Mouse (Mus musculus) neural tube, embryonic 15.5 days (tissue): ENCODE results near the gene Kcnip4. TPM values are rescaled to one million over a fixed set of nuclear protein-coding genes. Genes with fewer than 3 reads are reported as not detected.

Source experiments
- ATAC-seq: fragments of 200-750 bp; cut with Nextera tagmentation; 2 replicates; pipeline ENCODE4 v1.8.0; 2017; ENCODE audit warnings: mild to moderate bottlenecking, moderate TSS enrichment, moderate library complexity; ENCODE audit not compliant: low FRiP score
- H3K27ac ChIP-seq: fragments of 300-500 bp; sonication (generic); replicated peaks from 2 replicates; pipeline ENCODE4 v1.5.1; 2015; ENCODE audit warnings: mild to moderate bottlenecking, inconsistent platforms
- H3K27me3 ChIP-seq: fragments of 300-500 bp; sonication (generic); replicated peaks from 2 replicates; pipeline ENCODE4 v1.6.1; 2015; ENCODE audit warnings: inconsistent platforms
- H3K36me3 ChIP-seq: fragments of 300-500 bp; sonication (generic); 2 replicates; pipeline ENCODE4 v1.6.1; 2015; ENCODE audit warnings: inconsistent platforms
- H3K4me1 ChIP-seq: fragments of 300-500 bp; sonication (generic); 2 replicates; pipeline ENCODE4 v1.6.1; 2015; ENCODE audit warnings: inconsistent platforms
- H3K4me2 ChIP-seq: fragments of 300-500 bp; sonication (generic); 2 replicates; pipeline ENCODE4 v1.6.1; 2015; ENCODE audit warnings: inconsistent platforms, mild to moderate bottlenecking, moderate library complexity
- H3K4me3 ChIP-seq: fragments of 300-500 bp; sonication (generic); replicated peaks from 2 replicates; pipeline ENCODE4 v1.5.1; 2015; ENCODE audit warnings: mild to moderate bottlenecking, inconsistent platforms
- H3K9ac ChIP-seq: fragments of 300-500 bp; sonication (generic); replicated peaks from 2 replicates; pipeline ENCODE4 v1.6.1; 2015; ENCODE audit warnings: mild to moderate bottlenecking, inconsistent platforms
- H3K9me3 ChIP-seq: fragments of 300-500 bp; sonication (generic); replicated peaks from 2 replicates; pipeline ENCODE4 v1.6.1; 2016; ENCODE audit warnings: inconsistent platforms
- WGBS: fragments of 180-500 bp; shearing (Covaris S2); methylation state at CpG from one replicate; pipeline ENCODE4 v1.1.7; 2015; ENCODE audit warnings: mixed read lengths; 5-methylcytosine and 5-hydroxymethylcytosine counted together
- polyA plus RNA-seq: library from polyadenylated mRNA; unstranded; fragments of >200 nt; fragmentation: Nextera tagmentation; extraction: Ambion mirVana; gene quantifications from 2 replicates; pipeline ENCODE4 v1.2.1, GENCODE M21; 2015

Gene Kcnip4
- polyA plus RNA-seq, 1 experiment from 2014 or later: 17.0 TPM

DNA sequence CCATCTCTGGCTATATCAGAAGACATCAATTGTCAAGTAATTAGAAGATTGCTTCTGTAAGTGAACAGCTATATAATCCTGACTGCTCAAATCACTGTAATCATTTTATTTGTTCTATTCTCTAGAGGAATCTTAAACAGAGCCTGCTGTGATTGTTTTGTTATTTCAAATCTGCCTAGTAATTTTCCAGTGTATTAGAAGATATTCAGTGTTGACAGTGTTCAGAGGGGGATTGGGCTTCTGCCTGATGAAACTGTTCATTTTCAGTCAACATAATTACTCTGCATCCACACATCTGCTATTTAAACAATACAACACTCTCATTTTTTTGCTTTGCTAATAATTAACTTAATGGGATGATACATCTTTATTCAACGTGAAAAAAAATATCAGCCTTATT, 476.7 kb downstream of the Kcnip4 start:
- no peak for ATAC-seq
- H3K4me2 ChIP-seq: no peak overlapping the region
- H3K4me1 ChIP-seq: no peaks in the 10 kb centered on the region
- H3K4me3 ChIP-seq: no peak overlapping the region
- no peaks in the 10 kb centered on the region for H3K27me3 ChIP-seq
- WGBS: 47% methylated on average over 1 of the region's 1 CpGs
- H3K9ac ChIP-seq: no peak overlapping the region
- no peak overlapping the region for H3K27ac ChIP-seq
- H3K9me3 ChIP-seq: no peaks in the 10 kb centered on the region
- H3K36me3 ChIP-seq: no peaks in the 10 kb centered on the region

DNA sequence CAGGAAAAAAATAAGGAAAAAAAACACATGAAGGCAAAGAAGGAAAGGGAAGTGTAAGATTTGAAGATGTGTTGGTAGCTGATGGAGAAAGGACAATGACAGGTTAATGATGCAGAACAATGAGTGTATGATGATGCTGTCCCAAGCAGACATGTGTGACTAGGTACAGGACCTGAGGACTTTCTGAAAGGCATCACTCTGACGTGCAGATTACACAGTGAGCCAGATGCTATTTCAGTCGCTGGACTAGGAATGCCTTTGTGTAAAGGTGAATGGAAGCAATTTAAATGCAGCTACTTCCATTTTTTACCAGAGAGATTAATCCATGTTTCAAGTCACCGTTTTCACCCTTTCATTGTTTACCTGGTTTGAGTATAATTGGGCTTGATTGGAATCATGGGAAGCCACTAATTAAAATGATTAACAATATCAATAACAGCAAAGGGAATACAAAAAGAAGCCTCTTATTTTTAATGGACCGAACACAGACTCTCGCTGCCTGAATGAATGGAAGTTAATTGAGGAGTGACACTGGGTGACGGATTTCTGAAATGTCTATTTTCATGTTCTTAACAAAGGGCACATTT, 483.4 kb downstream of the Kcnip4 start:
- H3K36me3 ChIP-seq: no peaks in the 10 kb centered on the region
- no peak overlapping the region for H3K4me2 ChIP-seq
- no peaks in the 10 kb centered on the region for H3K4me1 ChIP-seq

DNA sequence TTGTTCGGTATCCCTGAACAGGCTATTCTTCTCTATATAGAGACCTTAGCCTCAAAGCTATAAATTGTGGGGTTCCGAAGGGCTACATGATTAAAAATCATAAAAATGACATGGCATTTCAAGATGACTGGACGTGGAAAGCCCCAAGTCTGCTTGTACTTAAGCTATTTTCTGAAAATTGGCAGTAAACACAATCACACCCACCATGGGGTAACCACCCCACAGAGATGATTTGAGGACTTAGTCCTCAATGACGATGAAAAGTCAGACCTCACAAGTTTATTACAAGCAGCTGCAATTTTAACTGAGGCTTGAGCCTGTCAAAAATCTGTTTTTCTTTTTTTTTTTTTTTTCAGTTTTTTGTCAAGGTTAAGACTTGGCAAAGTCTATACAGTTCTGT, 527.3 kb downstream of the Kcnip4 start:
- no peaks in the 10 kb centered on the region for H3K4me1 ChIP-seq
- 59% methylated on average over 4 of the region's 4 CpGs for WGBS
- no peak overlapping the region for H3K4me3 ChIP-seq
- H3K27ac ChIP-seq: no peak overlapping the region
- H3K9ac ChIP-seq: no peak overlapping the region
- ATAC-seq: no peak
- H3K4me2 ChIP-seq: no peak overlapping the region
- no peaks in the 10 kb centered on the region for H3K27me3 ChIP-seq
- no peaks in the 10 kb centered on the region for H3K36me3 ChIP-seq
- no peaks in the 10 kb centered on the region for H3K9me3 ChIP-seq

More for the DNA sequence above, 483.4 kb downstream of the Kcnip4 start:
- Histone ChIP-seq H3K9ac (no peak overlapping the region), H3K27ac (no peak overlapping the region), H3K4me3 (no peak overlapping the region), H3K27me3 (no peaks in the 10 kb centered on the region), H3K9me3 (no peaks in the 10 kb centered on the region)
- ATAC-seq: no peak
- WGBS: 23% methylated on average over 6 of the region's 6 CpGs

DNA sequence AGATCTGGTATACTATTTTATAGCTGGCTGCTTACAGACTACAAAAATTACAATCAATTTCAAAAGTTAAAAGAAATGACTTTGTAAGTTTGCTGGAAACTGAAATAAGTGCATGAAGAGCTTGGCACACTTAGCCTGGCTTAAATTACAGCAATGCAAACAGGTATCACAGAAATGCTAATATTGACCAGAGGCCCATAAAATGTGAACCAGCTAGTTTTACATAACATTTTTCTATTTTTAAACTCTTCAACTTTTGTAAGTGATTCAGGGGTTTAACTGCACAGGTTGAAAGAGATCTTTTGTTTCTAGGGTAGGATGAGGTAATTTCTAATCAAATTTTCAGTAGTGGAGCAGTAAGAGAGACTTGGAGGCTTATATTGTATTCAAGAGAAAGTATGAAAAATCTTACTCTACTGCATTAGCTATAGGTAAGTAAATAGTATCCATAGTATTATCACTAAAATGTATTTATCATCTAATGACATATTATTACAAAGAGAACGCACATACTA, 535.5 kb downstream of the Kcnip4 start:
- Histone ChIP-seq H3K9ac (no peak overlapping the region), H3K27me3 (no peaks in the 10 kb centered on the region), H3K4me1 (no peaks in the 10 kb centered on the region), H3K27ac (no peak overlapping the region), H3K36me3 (no peaks in the 10 kb centered on the region), H3K9me3 (no peaks in the 10 kb centered on the region), H3K4me2 (no peak overlapping the region), H3K4me3 (no peak overlapping the region)
- ATAC-seq: no peak
- WGBS: 93% methylated on average over 1 of the region's 1 CpGs

DNA sequence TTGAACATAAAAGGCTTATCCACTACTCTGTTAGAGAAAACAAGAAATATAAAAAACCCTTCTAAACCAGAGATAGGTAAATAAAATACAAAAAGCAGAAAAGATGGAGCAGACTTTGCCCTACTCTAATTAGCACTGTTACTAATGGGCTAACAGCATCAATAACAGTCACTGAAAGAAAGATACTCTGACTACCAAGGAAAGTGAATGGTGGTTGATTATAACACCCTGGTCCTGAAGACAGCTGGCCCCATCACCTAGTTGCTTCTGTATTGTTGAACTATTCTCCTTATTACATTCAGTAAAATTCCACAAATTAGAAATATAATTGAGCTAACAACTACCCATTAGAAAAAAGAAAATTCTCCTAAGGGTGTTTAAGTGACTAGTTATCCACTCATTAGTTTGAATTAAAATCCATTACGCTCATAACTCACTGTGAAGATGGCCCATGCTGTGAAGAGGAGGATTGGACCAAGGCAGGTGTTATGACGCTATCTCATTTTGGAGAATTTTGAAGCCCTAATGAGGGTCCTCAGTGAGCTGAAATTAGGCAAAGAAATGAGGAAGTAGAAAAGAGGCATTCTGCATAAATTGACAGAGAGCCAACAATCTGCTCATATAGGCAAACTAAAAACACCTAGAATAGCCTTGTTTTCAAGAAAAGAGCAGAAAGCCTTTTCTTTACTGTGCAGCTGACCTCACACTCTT, 582.2 kb downstream of the Kcnip4 start:
- Histone ChIP-seq H3K27ac (no peak overlapping the region), H3K9ac (no peak overlapping the region), H3K4me2 (no peak overlapping the region), H3K27me3 (no peaks in the 10 kb centered on the region), H3K4me3 (no peak overlapping the region), H3K4me1 (no peaks in the 10 kb centered on the region), H3K9me3 (no peaks in the 10 kb centered on the region), H3K36me3 (no peaks in the 10 kb centered on the region)
- 75% methylated on average over 2 of the region's 2 CpGs for WGBS
- ATAC-seq: no peak

DNA sequence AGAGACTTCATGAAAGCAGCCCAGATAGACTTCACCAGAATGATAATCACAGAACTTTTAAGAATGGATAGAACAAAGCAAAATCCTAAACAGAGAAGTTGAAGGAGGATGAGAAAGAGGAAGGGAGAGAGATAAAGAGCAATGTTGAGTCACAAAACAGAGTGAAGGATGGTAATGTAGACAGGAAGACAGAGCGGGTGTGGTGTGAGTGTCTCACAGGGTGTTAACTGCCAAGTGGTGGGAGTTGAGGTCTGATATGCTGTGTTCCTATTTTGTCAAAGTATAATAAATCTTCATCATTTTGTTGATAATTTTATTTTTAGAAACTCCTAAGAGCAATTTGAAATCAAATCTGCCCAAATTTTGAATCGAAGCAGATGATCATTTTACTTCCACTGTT, 592.8 kb downstream of the Kcnip4 start:
- H3K4me2 ChIP-seq: no peak overlapping the region
- H3K36me3 ChIP-seq: no peaks in the 10 kb centered on the region
- H3K27ac ChIP-seq: no peak overlapping the region
- H3K27me3 ChIP-seq: no peaks in the 10 kb centered on the region
- no peaks in the 10 kb centered on the region for H3K9me3 ChIP-seq
- H3K4me1 ChIP-seq: no peaks in the 10 kb centered on the region
- H3K9ac ChIP-seq: no peak overlapping the region
- no peak for ATAC-seq
- H3K4me3 ChIP-seq: no peak overlapping the region
- 93% methylated on average over 2 of the region's 2 CpGs for WGBS

DNA sequence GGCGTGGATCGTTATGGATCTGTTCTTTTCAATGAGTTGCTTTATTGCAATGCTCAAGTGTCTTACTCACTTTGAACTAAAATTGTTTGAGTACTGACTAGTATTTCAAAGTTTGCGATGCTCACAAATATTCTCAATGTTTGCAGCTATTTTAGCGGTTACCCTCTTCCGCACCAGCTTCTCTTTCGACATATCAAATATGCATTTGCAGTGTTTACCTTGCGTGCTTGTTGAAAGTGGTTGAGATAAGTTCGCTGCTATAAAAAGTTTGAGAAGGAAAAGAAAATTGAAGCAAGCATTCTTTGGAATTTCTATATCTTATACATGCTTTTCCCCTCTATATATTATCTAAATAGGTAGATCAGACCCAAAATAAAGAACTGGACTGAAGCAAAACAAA, 634.5 kb downstream of the Kcnip4 start:
- no peaks in the 10 kb centered on the region for H3K27me3 ChIP-seq
- H3K4me3 ChIP-seq: peak overlapping the region; percentile 43
- 67% methylated on average over 8 of the region's 8 CpGs for WGBS
- peak overlapping the region; percentile 80 for H3K4me2 ChIP-seq
- no peaks in the 10 kb centered on the region for H3K36me3 ChIP-seq
- no peak overlapping the region for H3K9ac ChIP-seq
- no peaks in the 10 kb centered on the region for H3K9me3 ChIP-seq
- peaks cover 7% of the 10 kb centered on the region; the same call in 1 of the 2 replicates for H3K4me1 ChIP-seq
- H3K27ac ChIP-seq: no peak overlapping the region
- no peak for ATAC-seq

DNA sequence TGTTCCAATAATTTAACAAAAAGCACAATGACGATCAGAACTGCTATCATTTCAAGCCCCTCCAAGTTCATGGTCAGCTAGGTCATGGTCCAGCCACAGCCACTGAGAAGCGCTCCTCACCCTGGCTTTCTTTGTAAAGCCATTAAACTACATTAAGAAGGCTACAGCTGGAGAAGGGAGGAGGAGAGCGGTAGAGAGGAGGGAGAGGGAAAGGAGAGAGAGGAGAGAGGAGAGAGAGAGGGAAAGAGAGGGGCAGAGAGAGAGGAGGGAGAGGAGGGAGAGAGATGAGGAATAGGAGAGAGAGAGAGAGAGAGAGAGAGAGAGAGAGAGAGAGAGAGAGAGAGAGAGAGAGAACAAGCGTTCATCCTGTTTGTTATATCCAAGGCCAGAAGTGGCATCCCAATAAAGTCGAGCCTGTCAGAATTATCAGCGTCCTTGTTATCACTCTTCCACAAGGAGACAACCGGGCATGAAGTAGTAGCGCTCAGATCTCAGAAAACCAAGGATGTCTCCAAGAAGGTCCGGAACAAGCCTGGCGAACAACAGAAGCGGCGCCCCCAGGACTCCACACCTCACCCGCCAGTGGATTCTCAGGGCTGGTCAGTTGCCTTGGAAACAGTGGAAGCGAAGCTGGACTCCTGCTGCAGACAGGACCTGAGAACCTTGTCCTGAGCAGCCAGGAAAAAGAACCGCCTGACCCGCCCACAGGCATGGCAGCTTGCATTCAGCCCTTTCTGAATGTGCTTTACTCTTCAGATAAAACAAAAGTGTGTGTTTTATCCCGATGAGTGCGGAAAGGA, 635.1 kb downstream of the Kcnip4 start:
- H3K4me2 ChIP-seq: peak overlapping the region; percentile 80
- 4% methylated on average over 18 of the region's 18 CpGs for WGBS
- H3K36me3 ChIP-seq: no peaks in the 10 kb centered on the region
- no peaks in the 10 kb centered on the region for H3K27me3 ChIP-seq
- no peak overlapping the region for H3K27ac ChIP-seq
- H3K9me3 ChIP-seq: no peaks in the 10 kb centered on the region
- peak overlapping the region; percentile 43 for H3K4me3 ChIP-seq
- ATAC-seq: peak; percentile 84
- peaks cover 7% of the 10 kb centered on the region; the same call in 1 of the 2 replicates for H3K4me1 ChIP-seq
- H3K9ac ChIP-seq: peak overlapping the region; percentile 43; the same call in 1 of the 2 replicates

DNA sequence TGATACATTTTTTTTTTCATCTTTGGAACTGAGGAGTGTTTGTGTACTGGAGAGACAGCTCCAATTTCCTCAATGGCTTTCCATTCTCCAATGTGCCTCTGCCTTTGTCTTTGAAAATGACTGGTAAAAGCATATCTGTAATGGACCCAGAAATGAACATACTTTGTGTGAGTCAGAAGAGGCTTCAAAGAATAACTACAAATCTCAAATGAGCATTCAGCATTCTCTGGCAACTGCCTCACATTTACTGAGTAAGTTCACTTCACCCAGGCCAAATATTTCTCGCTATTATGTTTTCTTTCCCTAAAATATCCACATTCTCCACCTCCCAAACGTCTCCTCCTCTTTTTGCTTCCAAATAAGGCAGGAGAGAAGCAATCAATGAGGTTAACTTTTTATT, 646.6 kb downstream of the Kcnip4 start:
- Histone ChIP-seq H3K4me1 (no peaks in the 10 kb centered on the region), H3K27ac (no peak overlapping the region), H3K27me3 (no peaks in the 10 kb centered on the region), H3K4me2 (no peak overlapping the region), H3K9me3 (no peaks in the 10 kb centered on the region), H3K9ac (no peak overlapping the region), H3K36me3 (no peaks in the 10 kb centered on the region), H3K4me3 (no peak overlapping the region)
- WGBS: 73% methylated on average over 2 of the region's 2 CpGs
- ATAC-seq: no peak

DNA sequence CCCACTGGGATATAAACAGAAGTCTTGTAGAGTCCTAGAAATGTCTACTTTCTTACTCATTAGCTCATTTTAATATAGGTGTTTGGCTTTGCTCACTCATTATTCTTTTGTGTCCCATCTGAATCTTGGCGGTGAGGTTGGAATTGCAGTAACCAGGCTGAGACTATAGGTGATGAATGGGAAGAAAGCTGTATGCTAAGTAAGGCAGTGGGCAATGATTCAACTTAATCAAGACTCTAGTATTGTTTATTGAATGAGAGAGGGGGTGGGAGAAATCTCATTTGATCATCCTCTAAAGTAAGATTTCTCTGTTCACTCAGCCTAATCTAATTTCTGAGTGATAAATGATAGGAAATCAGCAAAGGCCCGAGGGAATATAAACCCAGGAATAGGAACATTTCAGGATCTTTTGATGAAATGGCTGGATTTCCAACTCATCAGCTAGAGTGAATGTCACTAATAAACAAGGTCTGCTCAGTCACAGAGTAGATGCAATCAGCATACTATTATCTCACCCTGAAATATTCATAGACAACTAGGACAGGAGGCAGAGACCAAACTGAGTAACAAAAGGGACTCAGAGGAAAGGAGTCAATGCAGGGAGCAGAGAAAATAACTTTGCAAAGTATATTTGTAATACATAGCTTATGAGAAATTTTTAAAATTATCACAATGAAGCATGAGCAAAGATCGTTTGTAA, 660.3 kb downstream of the Kcnip4 start:
- no peaks in the 10 kb centered on the region for H3K36me3 ChIP-seq
- H3K27me3 ChIP-seq: no peaks in the 10 kb centered on the region
- no peak overlapping the region for H3K4me3 ChIP-seq
- 55% methylated on average over 3 of the region's 3 CpGs for WGBS
- no peak overlapping the region for H3K27ac ChIP-seq
- H3K4me2 ChIP-seq: no peak overlapping the region
- no peaks in the 10 kb centered on the region for H3K9me3 ChIP-seq
- H3K4me1 ChIP-seq: no peaks in the 10 kb centered on the region
- no peak overlapping the region for H3K9ac ChIP-seq
- ATAC-seq: no peak

DNA sequence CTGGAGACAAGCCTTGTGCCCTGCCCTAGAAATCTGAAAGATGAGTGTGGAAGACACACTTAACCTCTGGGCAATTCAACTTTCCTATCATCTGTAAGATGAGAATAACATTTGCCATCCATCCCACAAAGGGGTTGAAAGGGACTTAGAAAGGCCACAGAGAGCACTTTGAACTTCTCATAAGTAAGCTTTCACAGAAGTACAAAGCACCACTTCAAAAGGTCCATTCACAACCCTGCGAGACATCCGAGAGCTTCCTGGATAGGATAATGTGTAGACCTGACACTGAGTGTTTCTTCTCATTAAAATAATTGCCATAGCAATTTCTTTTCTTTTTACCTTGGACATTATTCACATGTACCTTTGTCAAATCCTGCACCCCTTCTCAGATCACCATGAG, 683.7 kb downstream of the Kcnip4 start:
- H3K9me3 ChIP-seq: no peaks in the 10 kb centered on the region
- no peak overlapping the region for H3K27ac ChIP-seq
- H3K9ac ChIP-seq: no peak overlapping the region
- H3K4me3 ChIP-seq: no peak overlapping the region
- H3K36me3 ChIP-seq: no peaks in the 10 kb centered on the region
- no peak overlapping the region for H3K4me2 ChIP-seq
- ATAC-seq: no peak
- no peaks in the 10 kb centered on the region for H3K27me3 ChIP-seq
- H3K4me1 ChIP-seq: no peaks in the 10 kb centered on the region
- 43% methylated on average over 2 of the region's 2 CpGs for WGBS
